Comparison of ENCODE assay signal across 15 mouse cellular contexts in the genomic region with DNA sequence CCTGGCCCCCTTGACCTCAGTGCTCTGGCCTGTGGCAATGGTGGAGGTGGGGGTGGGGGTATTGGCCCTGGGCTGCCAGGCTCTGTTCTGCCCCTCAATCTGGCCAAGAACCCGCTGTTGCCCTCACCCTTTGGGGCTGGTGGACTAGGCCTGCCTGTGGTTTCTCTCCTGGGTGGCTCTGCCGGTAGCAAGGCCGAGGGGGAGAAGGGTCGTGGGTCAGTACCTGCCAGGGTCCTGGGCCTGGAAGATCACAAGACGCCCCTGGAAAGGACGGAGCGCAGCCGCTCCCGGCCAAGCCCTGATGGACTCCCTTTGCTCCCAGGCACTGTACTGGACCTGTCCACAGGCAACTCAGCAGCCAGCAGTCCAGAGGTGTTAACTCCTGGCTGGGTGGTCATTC.
"Had no signal": no experiment of that assay in that cellular context is flagged by ENCODE, and none has a peak within 500 bp of the region (broad histone marks: within the 10 kb centered on the region; RNA-seq: fewer than 3 reads in every experiment).

No protein-coding gene starts in this region.

- H3K4me1 ChIP-seq: liver, embryonic 13.5 days; neural tube, embryonic 12.5 days; stomach, embryonic 15.5 days had no signal

- H3K4me3 ChIP-seq: intestine, embryonic 15.5 days; limb, embryonic 12.5 days; liver, embryonic 13.5 days; neural tube, embryonic 12.5 days; stomach, embryonic 15.5 days had no signal

- ATAC-seq: intestine, embryonic 15.5 days; lung, postnatal 0 days had no signal

- H3K27ac ChIP-seq: intestine, embryonic 15.5 days; limb, embryonic 12.5 days; liver, embryonic 13.5 days; neural tube, embryonic 12.5 days; stomach, embryonic 15.5 days had no signal

- H3K27me3 ChIP-seq: intestine, embryonic 15.5 days; limb, embryonic 12.5 days; liver, embryonic 13.5 days; neural tube, embryonic 12.5 days; stomach, embryonic 15.5 days had no signal

- H3K4me2 ChIP-seq: intestine, embryonic 15.5 days; limb, embryonic 12.5 days; liver, embryonic 13.5 days; midbrain, embryonic 11.5 days; neural tube, embryonic 12.5 days; stomach, embryonic 15.5 days had no signal

- H3K9me3 ChIP-seq: intestine, embryonic 15.5 days; limb, embryonic 12.5 days; liver, embryonic 13.5 days; neural tube, embryonic 12.5 days; stomach, embryonic 15.5 days had no signal

- H3K9ac ChIP-seq: intestine, embryonic 15.5 days; limb, embryonic 12.5 days; liver, embryonic 13.5 days; neural tube, embryonic 12.5 days; stomach, embryonic 15.5 days had no signal

- DNase-seq: kidney, adult 8-10 months; layer of hippocampus, adult 9-11 months; layer of hippocampus, postnatal 36 days; liver; liver, embryonic 13.5 days; lung, adult 18-20 months; lung, postnatal 4 days; right cerebral cortex, postnatal 14 days; thymus, postnatal 36 days had no signal
